Mouse (Mus musculus): Measurements from ENCODE around the gene Rpl13a.

DNA sequence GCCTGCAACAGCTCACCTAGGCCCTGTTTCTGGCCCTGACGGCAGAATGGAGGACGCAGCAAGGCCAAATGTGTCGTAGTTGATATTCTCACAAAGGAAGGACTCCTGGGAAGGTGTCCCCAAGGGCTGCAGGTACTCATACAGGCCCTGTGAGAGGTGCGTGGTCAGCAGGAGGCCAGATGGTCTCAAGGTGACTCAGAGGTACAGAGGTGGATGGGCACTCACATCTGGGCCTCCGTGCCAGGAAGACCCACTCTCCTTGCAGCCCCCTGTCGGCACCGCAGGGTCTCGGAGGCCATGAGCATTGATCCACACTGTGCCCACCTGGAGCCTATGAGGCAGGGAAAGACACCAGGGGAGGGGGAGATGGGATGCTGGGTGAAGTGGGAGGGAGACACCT, 16.9 kb upstream of the Rpl13a start:
- no peak for TF ChIP-seq CTCF (conservative IDR thresholded peaks at IDR 0.05; ENCODE audit: low read length)
- TF ChIP-seq NANOG (IDR thresholded peaks at IDR 0.05; ENCODE audit: borderline replicate concordance, low read length) = no peak
